Mouse (Mus musculus): ENCODE measurements around the gene Rnf144a. TPM values are rescaled to one million over a fixed set of nuclear protein-coding genes. Genes with fewer than 3 reads are reported as not detected.

Gene Rnf144a
- polyA plus RNA-seq, 1 experiment: 0.17 TPM

DNA sequence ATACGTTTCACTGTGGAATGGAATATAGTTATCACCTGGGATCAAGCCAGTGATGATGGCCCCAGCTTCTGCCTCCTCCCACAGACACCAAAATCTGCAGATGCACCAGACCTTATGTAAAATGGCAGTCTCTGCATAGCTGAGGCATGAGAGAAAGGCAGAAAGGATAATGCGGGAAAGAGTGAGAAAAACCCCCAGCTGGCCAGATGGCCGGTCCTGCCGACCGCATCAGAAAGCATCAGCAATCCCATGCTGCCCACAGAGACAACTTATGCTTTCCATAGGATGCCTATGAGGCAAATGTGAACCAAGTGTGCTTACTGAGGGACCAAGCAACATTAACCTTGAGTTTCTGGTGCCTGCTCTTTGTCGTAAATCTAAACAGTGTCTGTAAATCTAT lies 15.7 kb downstream of the Rnf144a start:
- Histone ChIP-seq H3K4me1 (ENCODE audit: control insufficient read depth, insufficient read depth, low read length) (peaks cover 5% of the 10 kb centered on the region), H3K27ac (ENCODE audit: insufficient read depth, low read depth, low read length) (no peak overlapping the region), H3K4me3 (ENCODE audit: insufficient read depth, low read length) (no peak overlapping the region)
- no peak for TF ChIP-seq CTCF (IDR thresholded peaks at IDR 0.05; ENCODE audit: low read depth, low read length)
- no peak for TF ChIP-seq POLR2A (IDR thresholded peaks at IDR 0.05; ENCODE audit: borderline replicate concordance, low read depth, low read length)

DNA sequence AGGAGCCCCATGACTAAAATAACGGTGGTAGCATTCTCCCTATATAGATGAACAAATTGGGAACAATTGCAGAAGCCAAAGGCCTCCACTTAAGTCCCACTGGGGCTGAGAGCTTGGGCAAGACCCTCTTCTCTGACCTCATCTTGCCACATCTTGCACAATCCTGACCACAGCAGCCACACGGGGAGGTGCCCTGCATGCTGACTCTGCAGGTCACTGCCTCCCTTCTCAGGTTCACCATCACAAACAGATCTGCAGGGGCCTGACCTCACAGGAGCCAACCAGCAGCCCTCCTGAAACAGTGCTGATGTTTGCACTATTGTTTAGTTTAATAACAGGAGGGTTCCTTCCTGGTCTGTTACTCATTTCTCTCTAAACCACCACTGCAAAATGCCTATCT lies 16.5 kb downstream of the Rnf144a start:
- H3K4me1 ChIP-seq (ENCODE audit: control insufficient read depth, insufficient read depth, low read length): peaks cover 5% of the 10 kb centered on the region
- TF ChIP-seq CTCF (IDR thresholded peaks at IDR 0.05; ENCODE audit: low read depth, low read length) (no peak), POLR2A (IDR thresholded peaks at IDR 0.05; ENCODE audit: borderline replicate concordance, low read depth, low read length) (no peak)
- no peak overlapping the region for H3K4me3 ChIP-seq (ENCODE audit: insufficient read depth, low read length)
- no peak overlapping the region for H3K27ac ChIP-seq (ENCODE audit: insufficient read depth, low read depth, low read length)

DNA sequence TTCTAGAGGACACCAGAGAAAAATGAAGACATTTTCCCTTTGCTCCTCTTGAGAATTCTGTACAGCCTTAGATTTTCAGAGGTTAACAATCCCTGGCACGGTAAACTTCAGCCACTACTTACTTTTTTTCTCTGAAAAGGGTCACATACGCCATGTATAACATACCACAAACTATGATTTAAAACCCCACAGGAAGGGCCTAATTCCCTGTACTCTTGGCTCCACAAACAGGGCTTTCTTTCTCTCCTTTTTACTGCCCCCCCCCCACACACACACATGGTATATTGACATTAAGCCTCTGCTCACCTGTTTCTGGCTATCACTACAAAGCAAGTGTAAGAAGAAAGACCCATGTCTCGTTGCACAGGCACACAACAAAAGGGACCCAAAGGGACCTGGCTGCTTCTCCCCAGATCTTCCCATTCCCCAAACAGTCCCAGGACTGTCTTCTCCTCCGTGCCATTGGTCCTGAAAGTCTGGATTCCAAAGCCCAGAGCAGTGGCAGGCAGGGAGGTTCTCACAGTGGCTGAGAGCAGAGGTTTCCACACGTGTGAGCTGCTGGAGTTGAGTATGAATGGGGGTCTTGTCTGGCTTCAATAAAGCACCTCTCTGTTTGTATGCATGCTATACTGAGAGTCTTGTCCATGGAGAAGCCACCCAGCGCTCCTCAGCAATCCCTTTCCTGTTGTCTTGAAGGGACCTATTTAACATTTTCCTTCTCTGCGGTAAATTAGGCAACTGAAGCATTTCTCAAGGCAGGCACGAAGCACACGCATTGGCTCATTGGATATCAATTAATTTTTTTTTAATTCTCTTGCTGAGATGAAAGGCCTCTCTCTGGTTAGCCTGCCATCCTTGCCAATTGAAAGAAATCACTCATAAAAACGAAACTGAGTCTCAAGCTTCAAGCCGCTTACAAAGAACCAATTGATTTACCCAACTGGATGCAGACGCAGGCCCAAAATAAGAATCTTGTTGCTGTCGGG lies 20.3 kb downstream of the Rnf144a start:
- TF ChIP-seq POLR2A (IDR thresholded peaks at IDR 0.05; ENCODE audit: borderline replicate concordance, low read depth, low read length) (no peak), CTCF (IDR thresholded peaks at IDR 0.05; ENCODE audit: low read depth, low read length) (no peak)
- Histone ChIP-seq H3K4me1 (ENCODE audit: control insufficient read depth, insufficient read depth, low read length) (peaks cover 5% of the 10 kb centered on the region), H3K27ac (ENCODE audit: insufficient read depth, low read depth, low read length) (no peak overlapping the region), H3K4me3 (ENCODE audit: insufficient read depth, low read length) (no peak overlapping the region)

DNA sequence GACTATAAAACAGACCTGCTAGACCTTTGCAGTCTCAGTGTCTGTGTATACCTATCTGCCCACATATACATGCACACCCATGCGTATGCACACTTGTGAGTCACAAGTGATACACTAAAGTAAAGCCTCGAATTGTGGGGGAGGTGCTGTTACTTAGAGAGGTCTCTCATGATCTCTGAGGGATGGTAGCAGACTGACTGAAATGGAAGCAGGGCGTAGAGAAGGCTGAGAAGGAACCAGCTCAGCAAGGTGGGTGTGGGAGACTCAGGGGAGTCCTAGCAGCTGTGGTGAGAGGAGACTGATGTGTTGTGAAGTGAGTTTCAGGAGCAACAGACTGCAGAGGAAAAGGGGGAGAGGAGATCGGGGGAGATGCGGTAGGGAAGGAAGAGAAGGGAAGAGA lies 21.8 kb downstream of the Rnf144a start:
- no peak for TF ChIP-seq POLR2A (IDR thresholded peaks at IDR 0.05; ENCODE audit: borderline replicate concordance, low read depth, low read length)
- TF ChIP-seq CTCF (IDR thresholded peaks at IDR 0.05; ENCODE audit: low read depth, low read length): no peak
- no peak overlapping the region for H3K27ac ChIP-seq (ENCODE audit: insufficient read depth, low read depth, low read length)
- H3K4me1 ChIP-seq (ENCODE audit: control insufficient read depth, insufficient read depth, low read length): peaks cover under 1% of the 10 kb centered on the region
- H3K4me3 ChIP-seq (ENCODE audit: insufficient read depth, low read length): no peak overlapping the region

DNA sequence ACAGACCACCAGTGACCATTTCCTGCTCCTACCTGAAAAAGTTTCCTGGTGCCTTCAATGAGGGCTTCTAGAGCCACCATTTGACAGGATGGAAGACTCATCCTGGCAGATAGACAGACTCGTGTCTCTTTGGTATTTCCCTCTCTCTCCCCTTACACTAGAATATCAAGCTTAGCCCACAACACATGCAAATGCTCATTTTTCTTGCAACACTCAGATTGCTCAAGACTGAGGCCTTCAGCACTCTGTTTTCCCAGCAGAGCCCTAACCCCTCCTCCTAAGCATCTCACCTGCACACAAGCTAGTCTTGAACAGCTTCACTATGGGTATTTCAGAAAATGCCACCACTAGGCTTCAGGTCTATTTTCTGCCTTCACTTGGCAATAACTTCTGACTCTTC lies 23.9 kb downstream of the Rnf144a start:
- H3K27ac ChIP-seq (ENCODE audit: insufficient read depth, low read depth, low read length): no peak overlapping the region
- no peak for TF ChIP-seq CTCF (IDR thresholded peaks at IDR 0.05; ENCODE audit: low read depth, low read length)
- no peak for TF ChIP-seq POLR2A (IDR thresholded peaks at IDR 0.05; ENCODE audit: borderline replicate concordance, low read depth, low read length)
- H3K4me1 ChIP-seq (ENCODE audit: control insufficient read depth, insufficient read depth, low read length): no peaks in the 10 kb centered on the region
- no peak overlapping the region for H3K4me3 ChIP-seq (ENCODE audit: insufficient read depth, low read length)

DNA sequence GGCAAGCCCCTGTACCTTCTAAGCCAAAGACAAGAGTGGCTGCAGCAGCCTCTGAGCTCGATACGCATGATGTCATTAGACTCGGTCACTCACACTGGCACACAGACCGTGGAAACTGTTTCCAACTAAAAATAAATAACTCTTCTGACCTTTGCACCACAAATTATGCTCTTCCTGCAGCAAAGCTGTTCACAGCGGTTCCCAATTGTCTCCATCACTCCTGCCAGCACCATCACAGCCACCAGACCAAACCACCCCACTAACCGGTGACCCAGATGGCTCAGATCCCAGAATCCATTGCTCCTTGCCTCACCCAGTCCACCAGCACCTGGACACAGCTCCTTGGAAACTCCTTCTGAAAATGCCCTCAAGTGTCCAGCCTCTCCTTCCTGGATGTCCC lies 27.5 kb downstream of the Rnf144a start:
- Histone ChIP-seq H3K27ac (ENCODE audit: insufficient read depth, low read depth, low read length) (no peak overlapping the region), H3K4me3 (ENCODE audit: insufficient read depth, low read length) (no peak overlapping the region), H3K4me1 (ENCODE audit: control insufficient read depth, insufficient read depth, low read length) (no peaks in the 10 kb centered on the region)
- TF ChIP-seq CTCF (IDR thresholded peaks at IDR 0.05; ENCODE audit: low read depth, low read length) (no peak), POLR2A (IDR thresholded peaks at IDR 0.05; ENCODE audit: borderline replicate concordance, low read depth, low read length) (no peak)

DNA sequence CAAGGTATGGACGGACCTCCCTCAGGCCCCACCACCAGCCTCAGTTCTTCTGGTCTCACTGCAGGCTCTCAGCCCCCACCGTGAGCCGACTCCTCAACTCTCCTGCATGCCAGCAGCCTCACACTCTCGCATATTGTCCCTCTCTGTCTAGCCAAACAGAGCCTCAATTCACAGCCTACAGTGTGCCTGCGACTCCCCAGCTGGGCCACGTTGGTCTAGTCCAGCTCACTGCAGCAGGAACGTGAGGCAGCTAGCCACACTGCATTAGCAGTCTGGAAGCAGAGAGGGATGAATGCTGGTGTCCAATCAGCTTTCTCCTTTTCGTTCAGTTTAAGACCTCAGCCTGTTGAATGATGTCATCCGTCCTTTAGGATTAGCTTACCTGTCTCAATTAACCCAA lies 28.1 kb downstream of the Rnf144a start:
- TF ChIP-seq CTCF (IDR thresholded peaks at IDR 0.05; ENCODE audit: low read depth, low read length) (no peak), POLR2A (IDR thresholded peaks at IDR 0.05; ENCODE audit: borderline replicate concordance, low read depth, low read length) (no peak)
- Histone ChIP-seq H3K27ac (ENCODE audit: insufficient read depth, low read depth, low read length) (no peak overlapping the region), H3K4me3 (ENCODE audit: insufficient read depth, low read length) (no peak overlapping the region), H3K4me1 (ENCODE audit: control insufficient read depth, insufficient read depth, low read length) (no peaks in the 10 kb centered on the region)

DNA sequence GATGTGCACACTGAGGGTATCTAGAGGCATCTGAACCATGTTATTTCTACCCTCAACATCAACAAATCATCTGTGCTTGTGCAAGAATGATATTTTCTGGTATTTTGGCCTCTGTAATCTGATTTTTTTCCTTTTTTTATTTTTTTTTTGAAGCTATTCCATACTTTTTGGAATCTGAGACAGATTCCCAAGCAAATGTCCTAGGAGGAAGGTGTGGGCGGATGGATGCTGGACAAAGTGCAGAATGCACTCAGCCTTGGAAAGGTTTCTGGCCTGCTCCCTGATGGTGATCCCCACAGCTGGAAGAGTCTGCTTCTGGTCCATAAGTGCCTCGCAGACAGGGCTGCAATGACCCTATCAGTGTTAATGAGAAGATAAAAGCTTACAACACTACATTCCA lies 28.9 kb downstream of the Rnf144a start:
- Histone ChIP-seq H3K4me1 (ENCODE audit: control insufficient read depth, insufficient read depth, low read length) (no peaks in the 10 kb centered on the region), H3K4me3 (ENCODE audit: insufficient read depth, low read length) (no peak overlapping the region), H3K27ac (ENCODE audit: insufficient read depth, low read depth, low read length) (no peak overlapping the region)
- no peak for TF ChIP-seq POLR2A (IDR thresholded peaks at IDR 0.05; ENCODE audit: borderline replicate concordance, low read depth, low read length)
- no peak for TF ChIP-seq CTCF (IDR thresholded peaks at IDR 0.05; ENCODE audit: low read depth, low read length)

DNA sequence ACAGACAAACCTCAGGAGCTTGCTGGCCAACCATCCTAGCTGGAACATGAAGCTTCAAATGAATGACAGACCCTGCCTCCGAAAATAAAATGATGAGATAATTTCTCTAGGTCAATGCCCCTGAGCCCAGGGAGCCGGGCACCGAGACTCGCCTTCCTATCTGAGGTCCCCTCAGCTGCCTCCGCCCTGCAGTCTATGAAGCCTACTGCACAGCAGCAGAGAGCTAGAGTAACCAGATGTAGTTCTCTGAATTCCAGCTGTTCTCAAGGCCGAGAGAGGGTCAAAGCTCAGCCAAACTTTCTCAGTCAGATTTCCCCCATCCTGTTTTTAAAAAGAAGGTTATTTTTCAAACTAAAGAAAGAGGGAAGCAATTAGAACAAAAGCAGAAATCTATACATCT lies 29.3 kb downstream of the Rnf144a start:
- H3K27ac ChIP-seq (ENCODE audit: insufficient read depth, low read depth, low read length): no peak overlapping the region
- TF ChIP-seq CTCF (IDR thresholded peaks at IDR 0.05; ENCODE audit: low read depth, low read length) (no peak), POLR2A (IDR thresholded peaks at IDR 0.05; ENCODE audit: borderline replicate concordance, low read depth, low read length) (no peak)
- no peak overlapping the region for H3K4me3 ChIP-seq (ENCODE audit: insufficient read depth, low read length)

DNA sequence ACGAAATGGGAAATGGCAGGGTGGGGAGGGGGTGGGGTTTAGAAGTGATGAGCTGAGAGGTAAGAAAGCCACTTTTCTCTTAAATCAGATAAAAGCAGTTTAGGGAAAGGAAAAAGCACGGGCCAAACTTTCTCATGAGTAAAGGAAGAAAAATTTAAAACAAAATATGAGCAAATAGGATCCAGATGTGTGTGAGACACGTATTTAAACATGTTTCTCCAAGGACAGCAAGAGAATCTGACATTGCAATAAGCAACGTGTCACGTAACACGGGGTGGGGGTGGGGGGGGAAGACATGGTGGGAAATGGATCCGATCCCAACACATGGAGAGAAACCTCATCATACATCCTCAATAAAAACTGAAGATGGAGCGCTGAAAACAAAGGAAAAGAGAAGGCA lies 33.3 kb downstream of the Rnf144a start:
- no peak overlapping the region for H3K27ac ChIP-seq (ENCODE audit: insufficient read depth, low read depth, low read length)
- H3K4me3 ChIP-seq (ENCODE audit: insufficient read depth, low read length): no peak overlapping the region
- no peaks in the 10 kb centered on the region for H3K4me1 ChIP-seq (ENCODE audit: control insufficient read depth, insufficient read depth, low read length)
- no peak for TF ChIP-seq CTCF (IDR thresholded peaks at IDR 0.05; ENCODE audit: low read depth, low read length)
- no peak for TF ChIP-seq POLR2A (IDR thresholded peaks at IDR 0.05; ENCODE audit: borderline replicate concordance, low read depth, low read length)

More for the DNA sequence above, 29.3 kb downstream of the Rnf144a start:
- no peaks in the 10 kb centered on the region for H3K4me1 ChIP-seq (ENCODE audit: control insufficient read depth, insufficient read depth, low read length)
